Mouse (Mus musculus): ENCODE data around the gene Srl. TPM values are rescaled to one million over a fixed set of nuclear protein-coding genes. Genes with fewer than 3 reads are reported as not detected.

Gene Srl
- total RNA-seq, 1 experiment from 2014 or later: 23.1 TPM

GRCm38 (mm10) chr16:4521074-4521667, 20.4 kb downstream of the Srl start:
- ATAC-seq (replicated peaks; ENCODE audit: low read depth, poor library complexity, severe bottlenecking): no peak

- ATAC-seq (replicated peaks; ENCODE audit: low read depth, poor library complexity, severe bottlenecking): no peak
These were observed 20.9 kb downstream of the Srl start for GRCm38 (mm10) chr16:4520673-4521072.

GRCm38 (mm10) chr16:4519825-4520224, 21.8 kb downstream of the Srl start:
- no peak for ATAC-seq (replicated peaks; ENCODE audit: low read depth, poor library complexity, severe bottlenecking)

GRCm38 (mm10) chr16:4519157-4519556, 22.5 kb downstream of the Srl start:
- peak; percentile 81 for ATAC-seq (replicated peaks; ENCODE audit: low read depth, poor library complexity, severe bottlenecking)

GRCm38 (mm10) chr16:4517906-4518305, 23.7 kb downstream of the Srl start:
- no peak for ATAC-seq (replicated peaks; ENCODE audit: low read depth, poor library complexity, severe bottlenecking)

GRCm38 (mm10) chr16:4514383-4514782, 27.2 kb downstream of the Srl start:
- no peak for ATAC-seq (replicated peaks; ENCODE audit: low read depth, poor library complexity, severe bottlenecking)

GRCm38 (mm10) chr16:4512661-4513438, 28.8 kb downstream of the Srl start:
- ATAC-seq (replicated peaks; ENCODE audit: low read depth, poor library complexity, severe bottlenecking): peak; percentile 64

GRCm38 (mm10) chr16:4511371-4511770, 30.2 kb downstream of the Srl start:
- ATAC-seq (replicated peaks; ENCODE audit: low read depth, poor library complexity, severe bottlenecking): no peak

GRCm38 (mm10) chr16:4506181-4506580, 35.4 kb downstream of the Srl start:
- ATAC-seq (replicated peaks; ENCODE audit: low read depth, poor library complexity, severe bottlenecking): no peak

GRCm38 (mm10) chr16:4503495-4503894, 38.1 kb downstream of the Srl start:
- ATAC-seq (replicated peaks; ENCODE audit: low read depth, poor library complexity, severe bottlenecking): 0 out of 2 replicates have a peak, but pooled peaks have one; percentile 29

- ATAC-seq (replicated peaks; ENCODE audit: low read depth, poor library complexity, severe bottlenecking): no peak
These were observed 39.0 kb downstream of the Srl start for GRCm38 (mm10) chr16:4502568-4502967.

GRCm38 (mm10) chr16:4501703-4502102, 39.9 kb downstream of the Srl start:
- ATAC-seq (replicated peaks; ENCODE audit: low read depth, poor library complexity, severe bottlenecking): no peak

GRCm38 (mm10) chr16:4500598-4501385, 40.8 kb downstream of the Srl start:
- ATAC-seq (replicated peaks; ENCODE audit: low read depth, poor library complexity, severe bottlenecking): peak; percentile 65

- ATAC-seq (replicated peaks; ENCODE audit: low read depth, poor library complexity, severe bottlenecking): no peak
These were observed 43.6 kb downstream of the Srl start for GRCm38 (mm10) chr16:4497762-4498607.

- ATAC-seq (replicated peaks; ENCODE audit: low read depth, poor library complexity, severe bottlenecking): no peak
These were observed 45.1 kb downstream of the Srl start for GRCm38 (mm10) chr16:4496470-4496869.

- ATAC-seq (replicated peaks; ENCODE audit: low read depth, poor library complexity, severe bottlenecking): no peak
These were observed 45.8 kb downstream of the Srl start for GRCm38 (mm10) chr16:4495861-4496260.

- no peak for ATAC-seq (replicated peaks; ENCODE audit: low read depth, poor library complexity, severe bottlenecking)
These were observed 48.6 kb downstream of the Srl start for GRCm38 (mm10) chr16:4492777-4493563.

GRCm38 (mm10) chr16:4489114-4489624, 52.4 kb downstream of the Srl start:
- peak; percentile 98 for ATAC-seq (replicated peaks; ENCODE audit: low read depth, poor library complexity, severe bottlenecking)

All from common myeloid progenitor, adult 5-6 weeks (primary cell).